Mouse (Mus musculus) forebrain, embryonic 11.5 days (tissue): ENCODE measurements around the gene Xkr7. TPM values are rescaled to one million over a fixed set of nuclear protein-coding genes. Genes with fewer than 3 reads are reported as not detected.

Experiments used
- ATAC-seq: fragments of 200-750 bp; cut with Nextera tagmentation; replicated peaks from 2 replicates; pipeline ENCODE4 v1.8.0; 2017; ENCODE audit warnings: moderate TSS enrichment; ENCODE audit not compliant: low FRiP score
- DNase-seq: peaks from one replicate; pipeline ENCODE4 v3.0.0-alpha.2; 2017; ENCODE audit warnings: low spot score
- H3K27ac ChIP-seq: fragments of 300-500 bp; sonication (generic); 2 replicates; pipeline ENCODE4 v1.5.1; 2014; ENCODE audit warnings: low read depth, low read length
- H3K27me3 ChIP-seq: fragments of 300-500 bp; sonication (generic); 2 replicates; pipeline ENCODE4 v1.6.1; 2014; ENCODE audit warnings: mild to moderate bottlenecking, low read length, mixed read lengths; ENCODE audit not compliant: control insufficient read depth, insufficient read depth
- H3K36me3 ChIP-seq: fragments of 300-500 bp; sonication (generic); 2 replicates; pipeline ENCODE4 v1.6.1; 2014; ENCODE audit warnings: mild to moderate bottlenecking, low read length, moderate library complexity, mixed read lengths; ENCODE audit not compliant: control insufficient read depth, insufficient read depth
- H3K4me1 ChIP-seq: fragments of 300-500 bp; sonication (generic); replicated peaks from 2 replicates; pipeline ENCODE4 v1.6.1; 2014; ENCODE audit warnings: low read length, mixed read lengths; ENCODE audit not compliant: control insufficient read depth, insufficient read depth
- H3K4me2 ChIP-seq: fragments of 300-500 bp; sonication (generic); 2 replicates; pipeline ENCODE4 v1.6.1; 2014; ENCODE audit warnings: low read depth, mild to moderate bottlenecking, low read length, moderate library complexity, mixed read lengths; ENCODE audit not compliant: severe bottlenecking
- H3K4me3 ChIP-seq: fragments of 300-500 bp; sonication (generic); 2 replicates; pipeline ENCODE4 v1.5.1; 2014; ENCODE audit warnings: low read depth, low read length
- H3K9ac ChIP-seq: fragments of 300-500 bp; sonication (generic); 2 replicates; pipeline ENCODE4 v1.6.1; 2014; ENCODE audit warnings: low read length
- H3K9me3 ChIP-seq: fragments of 300-500 bp; sonication (generic); 2 replicates; pipeline ENCODE4 v1.6.1; 2016; ENCODE audit warnings: low read length, mixed read lengths; ENCODE audit not compliant: control insufficient read depth
- WGBS: fragments of 180-500 bp; shearing (Covaris S2); extraction: QIAGEN DNeasy Blood & Tissue Kit; methylation state at CpG from one replicate; pipeline ENCODE4 v1.1.7; 2014; 5-methylcytosine and 5-hydroxymethylcytosine counted together
- polyA plus RNA-seq: library from polyadenylated mRNA; unstranded; fragments of >200 nt; fragmentation: Nextera tagmentation; extraction: Ambion mirVana; gene quantifications from 2 replicates; pipeline ENCODE4 v1.2.1, GENCODE M21; 2014

Xkr7 gene
- polyA plus RNA-seq, 1 experiment from 2014 or later: 0.24 TPM

DNA sequence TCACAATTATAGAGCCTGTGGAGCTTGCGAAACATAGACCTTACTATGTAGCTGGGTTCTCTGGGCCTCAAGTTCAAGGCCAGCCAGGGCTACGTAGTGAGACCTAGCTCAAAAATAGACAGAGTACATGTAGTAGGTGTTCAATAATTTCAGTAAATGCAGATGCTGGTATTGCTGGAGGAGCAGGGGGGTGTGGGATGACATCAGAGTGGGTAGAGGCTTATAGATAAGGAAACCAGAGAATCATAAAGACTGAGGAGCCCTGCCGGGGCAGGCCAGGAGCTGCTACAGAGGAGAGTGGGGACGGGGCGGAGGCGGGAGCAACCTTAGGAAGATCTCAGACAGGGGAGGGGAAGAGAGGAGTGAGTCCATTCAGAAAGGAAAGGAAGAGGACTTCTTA, 53.9 kb downstream of the Xkr7 start:
- Histone ChIP-seq H3K27ac (no peak overlapping the region), H3K4me3 (no peak overlapping the region), H3K9me3 (no peaks in the 10 kb centered on the region), H3K4me2 (no peak overlapping the region), H3K4me1 (no peaks in the 10 kb centered on the region), H3K36me3 (no peaks in the 10 kb centered on the region), H3K9ac (no peak overlapping the region), H3K27me3 (no peaks in the 10 kb centered on the region)
- DNase-seq: no peak
- ATAC-seq: no peak
- WGBS: 88% methylated on average over 6 of the region's 6 CpGs

DNA sequence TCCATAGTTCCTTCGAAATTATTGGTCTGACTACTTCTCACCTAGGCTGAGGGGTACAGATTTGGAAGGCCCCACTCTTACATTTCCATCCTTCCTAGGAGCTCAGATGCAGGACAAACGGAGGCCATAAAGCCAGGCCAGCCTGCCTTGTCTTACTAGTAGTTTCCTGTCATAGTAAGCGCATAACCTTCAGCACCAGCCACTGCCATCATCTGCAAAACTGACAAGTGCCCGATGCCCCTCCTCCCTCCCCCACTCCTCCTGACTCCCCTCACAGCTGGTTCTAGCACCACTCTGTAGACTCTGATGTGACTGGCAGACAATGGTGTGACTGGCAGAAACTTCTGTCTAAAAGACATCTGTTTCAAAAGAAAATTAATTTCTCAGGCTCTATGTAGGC, 54.5 kb downstream of the Xkr7 start:
- Histone ChIP-seq H3K4me3 (no peak overlapping the region), H3K27me3 (no peaks in the 10 kb centered on the region), H3K9ac (no peak overlapping the region), H3K27ac (no peak overlapping the region), H3K36me3 (no peaks in the 10 kb centered on the region), H3K4me2 (no peak overlapping the region), H3K9me3 (no peaks in the 10 kb centered on the region), H3K4me1 (no peaks in the 10 kb centered on the region)
- WGBS: 90% methylated on average over 4 of the region's 4 CpGs
- ATAC-seq (no peak), DNase-seq (no peak)

DNA sequence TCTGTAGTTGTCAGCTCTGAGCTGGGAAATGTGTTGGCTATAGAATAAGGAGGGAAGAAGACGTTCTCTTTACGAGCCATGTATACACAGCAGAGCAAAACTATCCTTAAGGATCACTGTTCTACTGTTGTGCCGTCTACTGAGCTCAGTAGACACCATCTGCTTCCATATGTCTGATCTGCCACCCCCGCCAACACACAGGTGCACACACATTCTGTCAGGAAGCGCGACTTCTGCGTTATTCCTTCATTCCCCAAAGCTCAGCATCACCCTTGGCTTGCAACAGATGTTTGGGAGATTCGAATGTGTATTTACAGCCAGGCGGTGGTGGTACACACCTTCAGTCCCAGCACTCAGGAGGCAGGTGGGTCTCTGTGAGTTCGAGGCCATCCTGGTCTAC, 55.4 kb downstream of the Xkr7 start:
- Histone ChIP-seq H3K36me3 (no peaks in the 10 kb centered on the region), H3K4me1 (no peaks in the 10 kb centered on the region), H3K27me3 (no peaks in the 10 kb centered on the region), H3K9me3 (no peaks in the 10 kb centered on the region), H3K27ac (no peak overlapping the region), H3K9ac (no peak overlapping the region), H3K4me3 (no peak overlapping the region), H3K4me2 (no peak overlapping the region)
- DNase-seq (no peak), ATAC-seq (no peak)
- 89% methylated on average over 10 of the region's 10 CpGs for WGBS

DNA sequence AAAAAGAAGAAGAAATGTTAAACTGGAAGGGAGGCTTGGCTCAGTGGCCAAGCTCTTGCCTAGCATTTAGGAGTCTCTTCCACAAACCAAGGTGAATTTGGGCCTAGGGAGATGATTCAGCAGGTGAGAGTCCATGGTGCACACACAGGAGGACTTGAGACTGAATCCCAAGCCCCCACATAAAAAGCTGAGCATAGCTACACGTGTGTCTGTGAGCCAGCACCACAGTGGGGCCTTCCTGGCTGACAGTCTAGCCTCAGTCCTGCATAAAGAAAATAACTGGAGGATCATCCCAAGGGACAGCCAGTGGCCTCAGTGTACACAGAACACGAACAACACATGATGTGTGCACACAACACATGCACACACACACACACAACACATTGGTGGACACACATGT, 57.7 kb downstream of the Xkr7 start:
- ATAC-seq: no peak
- WGBS: 67% methylated on average over 2 of the region's 2 CpGs

DNA sequence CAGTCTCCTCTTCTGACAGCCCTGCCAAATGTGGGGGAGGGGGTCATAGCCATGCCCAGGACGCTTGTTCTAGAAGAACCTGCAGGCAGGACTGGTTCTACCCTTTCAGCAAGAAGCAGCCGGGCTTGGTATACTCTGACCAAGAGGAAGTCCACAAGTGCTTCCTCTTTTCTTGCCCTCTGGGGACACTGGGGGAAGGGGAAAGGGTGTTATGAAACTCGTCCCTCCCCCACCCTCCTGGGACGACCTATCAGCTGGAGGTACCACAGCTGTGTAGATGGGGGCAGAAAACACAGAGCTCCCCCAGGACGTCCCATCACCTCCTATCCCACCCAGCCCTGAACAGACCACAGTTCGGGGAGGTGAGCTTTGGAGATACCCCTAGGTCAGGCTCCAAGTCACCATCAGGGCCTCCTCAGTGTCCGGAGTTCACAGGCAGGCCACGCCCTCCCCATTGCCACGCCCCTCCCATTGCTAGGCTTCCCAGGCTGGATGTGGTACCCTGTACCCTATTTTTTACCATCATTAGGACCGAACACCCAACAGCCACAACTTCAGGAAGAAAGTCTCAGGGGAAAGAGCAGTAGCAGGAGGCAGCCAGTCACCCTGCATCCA, 59.0 kb downstream of the Xkr7 start:
- 41% methylated on average over 10 of the region's 10 CpGs for WGBS
- Histone ChIP-seq H3K27ac (no peak overlapping the region), H3K36me3 (no peaks in the 10 kb centered on the region), H3K27me3 (no peaks in the 10 kb centered on the region), H3K4me1 (no peaks in the 10 kb centered on the region), H3K4me2 (no peak overlapping the region), H3K4me3 (no peak overlapping the region), H3K9me3 (no peaks in the 10 kb centered on the region), H3K9ac (no peak overlapping the region)
- ATAC-seq (no peak), DNase-seq (no peak)

More for the DNA sequence above, 57.7 kb downstream of the Xkr7 start:
- DNase-seq: no peak
- H3K4me1 ChIP-seq: no peaks in the 10 kb centered on the region
- H3K27ac ChIP-seq: no peak overlapping the region
- H3K4me2 ChIP-seq: no peak overlapping the region
- no peak overlapping the region for H3K9ac ChIP-seq
- no peaks in the 10 kb centered on the region for H3K9me3 ChIP-seq
- H3K27me3 ChIP-seq: no peaks in the 10 kb centered on the region
- no peak overlapping the region for H3K4me3 ChIP-seq
- no peaks in the 10 kb centered on the region for H3K36me3 ChIP-seq

Other genes starting within 250 kb of the Xkr7 start
- gene Bcl2l1, start 200.1 kb upstream of the Xkr7 start, polyA plus RNA-seq: 135 and 140 TPM in 2 replicates
- 168 and 185 TPM in 2 replicates for gene Tpx2, start 183.9 kb upstream of the Xkr7 start, polyA plus RNA-seq
- gene Mylk2, start 120.5 kb upstream of the Xkr7 start, polyA plus RNA-seq: not detected in 2 replicates
- gene Foxs1, start 98.6 kb upstream of the Xkr7 start, polyA plus RNA-seq: 1.4 and 2.3 TPM in 2 replicates
- 0.80 and 0.99 TPM in 2 replicates for gene Dusp15, start 80.2 kb upstream of the Xkr7 start, polyA plus RNA-seq
- gene Ttll9, start 69.4 kb upstream of the Xkr7 start, polyA plus RNA-seq: 1.5 and 1.6 TPM in 2 replicates
- 64.9 and 77.5 TPM in 2 replicates for gene Pdrg1, start 16.4 kb upstream of the Xkr7 start, polyA plus RNA-seq
- gene Ccm2l, start 34.1 kb downstream of the Xkr7 start, polyA plus RNA-seq: 0.99 and 1.3 TPM in 2 replicates
- gene Hck, start 76.6 kb downstream of the Xkr7 start, polyA plus RNA-seq: 1.8 TPM in 2 replicates
- gene Tm9sf4, start 129.5 kb downstream of the Xkr7 start, polyA plus RNA-seq: 71.8 and 79.4 TPM in 2 replicates
- gene Tspyl3, start 193.6 kb downstream of the Xkr7 start, polyA plus RNA-seq: 4.8 and 5.6 TPM in 2 replicates
- gene Plagl2, start 209.6 kb downstream of the Xkr7 start, polyA plus RNA-seq: 37.4 and 40.4 TPM in 2 replicates
- 7.2 and 8.1 TPM in 2 replicates for gene Pofut1, start 209.7 kb downstream of the Xkr7 start, polyA plus RNA-seq